Mouse (Mus musculus) kidney, adult 2 months (tissue): ENCODE measurements around the gene Smarca4. TPM values are rescaled to one million over a fixed set of nuclear protein-coding genes. Genes with fewer than 3 reads are reported as not detected.

Source experiments
- DNase-seq: peaks from one replicate; pipeline ENCODE4 v3.0.0; 2021
- H3K27ac ChIP-seq: fragments of 200-500 bp; 2 replicates; pipeline ENCODE4 v1.5.1; 2012; ENCODE audit warnings: low read depth, low read length, control low read depth, inconsistent platforms; ENCODE audit not compliant: insufficient read depth
- H3K27me3 ChIP-seq: fragments of 200-500 bp; replicated peaks from 2 replicates; pipeline ENCODE4 v1.6.1; 2012; ENCODE audit warnings: mild to moderate bottlenecking, moderate library complexity, low read length, inconsistent platforms; ENCODE audit not compliant: control insufficient read depth, insufficient read depth
- H3K36me3 ChIP-seq: fragments of 200-500 bp; 2 replicates; pipeline ENCODE4 v1.6.1; 2012; ENCODE audit warnings: mild to moderate bottlenecking, moderate library complexity, low read length, inconsistent platforms; ENCODE audit not compliant: control insufficient read depth, insufficient read depth
- H3K4me1 ChIP-seq: fragments of 200-500 bp; 2 replicates; pipeline ENCODE4 v1.6.1; 2011; ENCODE audit warnings: low read length; ENCODE audit not compliant: control insufficient read depth, insufficient read depth
- H3K4me3 ChIP-seq: fragments of 200-500 bp; 2 replicates; pipeline ENCODE4 v1.5.1; 2011; ENCODE audit warnings: mild to moderate bottlenecking, low read depth, low read length, control low read depth; ENCODE audit not compliant: insufficient read depth
- CTCF ChIP-seq: fragments of 200-500 bp; conservative IDR thresholded peaks from 2 replicates; pipeline ENCODE4 v1.5.1; 2011; ENCODE audit warnings: low read depth, mild to moderate bottlenecking, control low read depth, low read length, moderate library complexity, mixed read lengths; ENCODE audit not compliant: insufficient read depth, insufficient read length
- POLR2A ChIP-seq: fragments of 200-500 bp; IDR thresholded peaks from one replicate; pipeline ENCODE4 v1.6.1; 2011; ENCODE audit warnings: low read depth, low read length, control low read depth
- WGBS: fragments of 180-500 bp; shearing (Covaris S2); methylation state at CpG from one replicate; pipeline ENCODE4 v1.1.7; 2018; 5-methylcytosine and 5-hydroxymethylcytosine counted together
- polyA plus RNA-seq: library from polyadenylated mRNA; depleted of rRNA; stranded (reverse); fragments of >200 nt; gene quantifications from 2 replicates; pipeline ENCODE4 v1.2.3, GENCODE M21; 2012

The Smarca4 gene
- polyA plus RNA-seq, 1 experiment: 24.9 TPM

GRCm38 (mm10) chr9:21682827-21683226 lies 66.9 kb downstream of the Smarca4 start:
- Histone ChIP-seq H3K4me3 (no peak overlapping the region), H3K27me3 (no peaks in the 10 kb centered on the region), H3K4me1 (no peaks in the 10 kb centered on the region), H3K36me3 (no peaks in the 10 kb centered on the region), H3K27ac (no peak overlapping the region)
- no peak for DNase-seq
- TF ChIP-seq POLR2A: no peak
- peak; percentile 48 for TF ChIP-seq CTCF
- 90% methylated on average over 4 of the region's 4 CpGs for WGBS

- WGBS: 70% methylated on average over 3 of the region's 3 CpGs
- TF ChIP-seq CTCF: no peak
- no peak for TF ChIP-seq POLR2A
- Histone ChIP-seq H3K4me1 (no peaks in the 10 kb centered on the region), H3K36me3 (no peaks in the 10 kb centered on the region), H3K4me3 (no peak overlapping the region), H3K27me3 (no peaks in the 10 kb centered on the region), H3K27ac (no peak overlapping the region)
- no peak for DNase-seq
Observed at GRCm38 (mm10) chr9:21683897-21684296, 67.9 kb downstream of the Smarca4 start.

GRCm38 (mm10) chr9:21688554-21688953 lies 72.6 kb downstream of the Smarca4 start:
- H3K36me3 ChIP-seq: no peaks in the 10 kb centered on the region
- no peak for DNase-seq

GRCm38 (mm10) chr9:21690031-21690430 lies 74.1 kb downstream of the Smarca4 start:
- WGBS: 39% methylated on average over 3 of the region's 3 CpGs
- peak; percentile 86 for DNase-seq
- TF ChIP-seq POLR2A: no peak
- no peak for TF ChIP-seq CTCF

More at GRCm38 (mm10) chr9:21688554-21688953, 72.6 kb downstream of the Smarca4 start:
- 91% methylated on average over 7 of the region's 7 CpGs for WGBS
- TF ChIP-seq CTCF (no peak), POLR2A (no peak)
- Histone ChIP-seq H3K27ac (no peak overlapping the region), H3K27me3 (no peaks in the 10 kb centered on the region), H3K4me1 (0 out of 2 replicates have a peak, but pooled peaks cover 3% of the 10 kb centered on the region), H3K4me3 (no peak overlapping the region)

GRCm38 (mm10) chr9:21691862-21692261 lies 75.9 kb downstream of the Smarca4 start:
- Histone ChIP-seq H3K4me3 (no peak overlapping the region), H3K4me1 (0 out of 2 replicates have a peak, but pooled peaks cover 3% of the 10 kb centered on the region), H3K27ac (no peak overlapping the region), H3K27me3 (no peaks in the 10 kb centered on the region), H3K36me3 (no peaks in the 10 kb centered on the region)
- peak; percentile 39 for DNase-seq
- WGBS: 46% methylated on average over 2 of the region's 2 CpGs
- peak; percentile 68 for TF ChIP-seq CTCF
- no peak for TF ChIP-seq POLR2A

More at GRCm38 (mm10) chr9:21690031-21690430, 74.1 kb downstream of the Smarca4 start:
- no peak overlapping the region for H3K4me3 ChIP-seq
- H3K27ac ChIP-seq: no peak overlapping the region
- 0 out of 2 replicates have a peak, but pooled peaks cover 3% of the 10 kb centered on the region for H3K4me1 ChIP-seq
- H3K36me3 ChIP-seq: no peaks in the 10 kb centered on the region
- no peaks in the 10 kb centered on the region for H3K27me3 ChIP-seq

- Histone ChIP-seq H3K27me3 (no peaks in the 10 kb centered on the region), H3K4me3 (no peak overlapping the region), H3K27ac (no peak overlapping the region), H3K36me3 (no peaks in the 10 kb centered on the region), H3K4me1 (0 out of 2 replicates have a peak, but pooled peaks cover 3% of the 10 kb centered on the region)
- 97% methylated on average over 4 of the region's 4 CpGs for WGBS
- TF ChIP-seq POLR2A: no peak
- TF ChIP-seq CTCF: no peak
- DNase-seq: no peak
Observed at GRCm38 (mm10) chr9:21692491-21692890, 76.5 kb downstream of the Smarca4 start.

GRCm38 (mm10) chr9:21694071-21694470 lies 78.1 kb downstream of the Smarca4 start:
- Histone ChIP-seq H3K27ac (no peak overlapping the region), H3K36me3 (no peaks in the 10 kb centered on the region)
- DNase-seq: no peak

GRCm38 (mm10) chr9:21695229-21695792 lies 79.3 kb downstream of the Smarca4 start:
- TF ChIP-seq CTCF (no peak), POLR2A (no peak)
- no peaks in the 10 kb centered on the region for H3K36me3 ChIP-seq
- DNase-seq: no peak
- no peak overlapping the region for H3K27ac ChIP-seq
- no peak overlapping the region for H3K4me3 ChIP-seq
- H3K4me1 ChIP-seq: no peaks in the 10 kb centered on the region
- no peaks in the 10 kb centered on the region for H3K27me3 ChIP-seq
- WGBS: 88% methylated on average over 5 of the region's 5 CpGs

More at GRCm38 (mm10) chr9:21694071-21694470, 78.1 kb downstream of the Smarca4 start:
- Histone ChIP-seq H3K27me3 (no peaks in the 10 kb centered on the region), H3K4me3 (no peak overlapping the region), H3K4me1 (0 out of 2 replicates have a peak, but pooled peaks cover 3% of the 10 kb centered on the region)
- no peak for TF ChIP-seq POLR2A
- TF ChIP-seq CTCF: no peak
